Mouse (Mus musculus) c-Kit-positive CD71-positive TER-119-negative erythroid progenitor cells, embryonic 14.5 days (primary cell): ENCODE measurements around the gene Myo10.

Source experiments
- DNase-seq: peaks from one replicate; pipeline ENCODE4 v3.0.0-alpha.2; 2013; ENCODE audit warnings: low read depth

The Myo10 gene

GRCm38 (mm10) chr15:25622200-25622866 lies at the start of gene Myo10:
Myo10 (plus strand) TSS chr15:25622525.
- DNase-seq, result peak; percentile 98

DNA sequence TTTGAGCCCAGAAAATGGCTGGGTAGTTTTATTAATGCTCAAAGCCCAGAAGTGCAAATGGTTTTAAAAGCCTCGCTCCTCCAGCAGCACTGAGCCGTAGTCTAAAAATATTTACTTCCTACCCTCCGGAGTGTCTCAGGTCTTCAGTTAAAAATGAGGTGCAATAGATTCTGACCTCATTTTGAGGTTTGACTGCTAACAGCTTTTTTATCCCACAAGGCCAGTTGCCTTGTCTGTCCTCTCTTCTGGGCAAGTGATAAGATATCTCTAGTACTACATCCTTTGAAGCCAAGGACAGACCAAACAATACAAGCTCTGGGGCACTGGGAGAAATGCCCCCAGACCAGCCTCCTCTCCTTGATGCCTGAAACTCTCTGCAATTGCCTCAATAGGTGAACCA lies 49.2 kb upstream of the Myo10 start:
- no peak for DNase-seq

DNA sequence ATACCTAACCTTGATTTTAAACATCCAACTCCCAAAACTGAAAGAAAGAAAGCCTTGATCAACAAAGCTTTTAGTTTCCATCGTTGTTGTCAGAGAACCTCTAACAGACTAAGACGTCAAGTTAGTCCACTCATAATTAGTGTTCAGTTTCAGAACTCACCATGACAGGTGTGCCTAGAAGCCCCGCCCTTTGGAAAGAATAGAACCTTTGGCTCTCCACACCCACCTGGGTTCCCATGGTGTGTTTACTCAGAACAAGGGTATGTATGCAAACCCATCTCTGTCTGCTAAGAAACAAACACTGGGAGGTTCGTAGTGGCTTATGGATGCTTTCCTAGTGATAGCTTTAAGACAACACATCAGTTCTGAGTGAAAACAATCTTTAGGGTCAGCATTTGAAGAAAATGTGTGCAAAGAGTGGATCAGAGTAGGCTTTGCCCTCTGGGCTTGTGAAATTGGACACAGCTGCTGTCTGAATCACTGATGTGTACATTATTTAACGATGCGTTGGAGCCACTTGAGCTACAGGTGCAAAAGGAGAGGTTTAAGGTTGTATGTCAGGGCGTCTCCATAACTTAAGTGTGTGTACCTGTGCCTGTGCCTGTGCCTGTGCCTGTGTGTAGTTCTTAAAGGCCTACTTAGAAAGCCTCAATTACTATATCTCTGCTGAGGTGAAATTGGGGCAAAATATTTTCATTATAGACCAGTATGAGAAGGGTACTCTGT lies 48.3 kb upstream of the Myo10 start:
- DNase-seq, result no peak

- no peak for DNase-seq
Observed at GRCm38 (mm10) chr15:25577327-25578051, 44.8 kb upstream of the Myo10 start.

GRCm38 (mm10) chr15:25578369-25578768 lies 44.0 kb upstream of the Myo10 start:
- no peak for DNase-seq

GRCm38 (mm10) chr15:25580731-25581130 lies 41.6 kb upstream of the Myo10 start:
- DNase-seq, result no peak

DNA sequence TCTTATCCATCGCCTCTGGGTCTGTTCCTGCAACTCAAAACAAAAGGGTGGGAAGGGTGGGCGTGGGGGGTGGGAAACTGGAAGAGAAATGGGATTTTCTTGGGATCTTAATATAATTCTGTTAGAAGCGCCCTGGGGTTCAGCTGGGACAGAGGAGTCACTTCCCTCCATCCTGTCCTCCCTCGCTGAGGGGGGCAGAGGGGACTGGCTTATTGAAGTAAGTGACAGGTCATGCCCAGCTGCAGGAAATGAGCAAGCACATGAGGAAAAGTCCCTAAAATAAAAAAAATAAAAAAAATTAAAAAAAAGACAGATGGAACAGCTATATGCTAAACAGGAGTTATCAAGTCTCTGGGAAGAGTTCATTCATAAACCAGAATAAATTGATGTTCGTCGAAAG lies 40.3 kb upstream of the Myo10 start:
- DNase-seq, result no peak

GRCm38 (mm10) chr15:25583361-25583760 lies 39.0 kb upstream of the Myo10 start:
- no peak for DNase-seq

DNA sequence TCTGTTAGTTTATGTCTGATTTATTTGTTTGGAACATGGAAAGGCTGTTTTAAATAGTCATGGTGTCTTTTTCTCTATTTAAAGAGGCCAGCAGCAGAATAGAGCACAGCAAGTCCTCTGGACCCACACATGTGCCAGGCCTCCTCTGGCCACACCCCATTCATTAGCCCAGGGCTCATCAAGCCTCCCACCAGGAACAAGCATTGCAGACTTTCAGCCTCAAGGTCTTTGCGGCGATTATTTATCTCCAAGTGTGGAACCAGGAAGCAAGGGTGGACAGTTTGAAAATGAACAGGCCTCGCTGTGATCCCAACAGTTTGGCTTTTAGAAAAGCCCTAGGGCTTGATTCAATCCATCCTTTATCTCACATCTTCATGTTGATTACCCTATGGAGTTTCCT lies 35.5 kb upstream of the Myo10 start:
- no peak for DNase-seq

- no peak for DNase-seq
Observed at GRCm38 (mm10) chr15:25587943-25588342, 34.4 kb upstream of the Myo10 start.

- DNase-seq, result no peak
Observed at GRCm38 (mm10) chr15:25589318-25589902, 32.9 kb upstream of the Myo10 start.

- DNase-seq, result no peak
Observed at GRCm38 (mm10) chr15:25589916-25590315, 32.4 kb upstream of the Myo10 start.

- no peak for DNase-seq
Observed at GRCm38 (mm10) chr15:25590891-25591290, 31.4 kb upstream of the Myo10 start.

- no peak for DNase-seq
Observed at GRCm38 (mm10) chr15:25591964-25592363, 30.4 kb upstream of the Myo10 start.

- no peak for DNase-seq
Observed at GRCm38 (mm10) chr15:25593469-25594150, 28.7 kb upstream of the Myo10 start.

DNA sequence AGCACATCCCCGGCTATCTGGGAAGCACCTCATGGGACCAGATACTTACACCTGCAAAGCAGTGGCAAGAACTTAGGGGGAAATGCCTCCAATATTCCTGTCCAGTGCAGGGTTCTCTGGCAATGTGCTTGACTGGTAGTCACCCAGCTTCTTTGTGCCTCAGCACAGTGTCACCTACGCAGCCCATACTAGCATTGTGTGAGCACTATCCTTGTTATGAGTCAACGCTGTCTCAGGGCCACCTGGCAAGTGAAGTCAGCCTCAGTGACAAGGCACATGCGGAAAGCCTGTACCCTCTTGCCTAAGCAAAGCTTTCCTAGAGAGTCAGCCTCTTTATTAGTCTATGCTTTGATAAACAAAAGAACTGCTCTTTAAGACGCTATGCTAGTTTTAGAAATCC lies 24.0 kb upstream of the Myo10 start:
- DNase-seq, result no peak

DNA sequence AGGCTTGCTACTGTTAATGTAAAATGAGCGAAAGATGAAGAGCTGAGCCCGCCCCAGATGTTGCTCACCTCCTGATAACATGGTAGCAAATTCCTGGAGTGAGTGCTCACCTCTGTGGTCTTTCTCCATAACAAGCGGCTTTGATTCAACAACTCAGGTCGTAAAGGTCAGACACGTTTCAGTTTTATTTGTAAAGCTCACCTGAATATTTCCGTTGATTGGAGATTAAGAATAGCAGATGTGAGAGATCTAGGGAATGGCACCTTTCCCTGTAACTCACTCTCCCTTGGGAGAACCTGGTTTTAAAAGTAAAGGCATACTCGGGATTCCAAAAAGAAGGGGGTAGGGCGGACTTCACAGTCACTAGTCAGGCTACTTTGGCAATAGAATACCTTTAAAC lies 20.0 kb upstream of the Myo10 start:
- DNase-seq, result no peak

DNA sequence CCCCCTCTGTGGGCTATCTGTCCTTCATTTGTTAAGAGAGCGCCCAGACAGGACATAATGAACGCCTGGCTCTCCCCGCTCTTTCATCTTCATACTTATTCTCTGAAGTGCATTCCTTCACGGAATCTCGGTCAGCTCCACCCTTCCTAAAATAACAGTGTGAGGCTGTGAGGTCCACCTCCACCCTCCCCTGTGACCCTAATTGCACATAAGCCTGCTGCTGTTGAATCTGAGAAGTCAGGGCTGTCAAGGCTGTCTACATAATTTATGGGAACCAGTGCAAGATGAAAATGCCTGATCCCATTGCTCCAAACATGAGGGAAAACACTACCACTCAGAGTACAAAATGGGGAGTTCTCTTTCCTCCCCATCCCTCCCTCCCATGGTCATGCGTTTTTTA lies 19.0 kb upstream of the Myo10 start:
- DNase-seq, result no peak

DNA sequence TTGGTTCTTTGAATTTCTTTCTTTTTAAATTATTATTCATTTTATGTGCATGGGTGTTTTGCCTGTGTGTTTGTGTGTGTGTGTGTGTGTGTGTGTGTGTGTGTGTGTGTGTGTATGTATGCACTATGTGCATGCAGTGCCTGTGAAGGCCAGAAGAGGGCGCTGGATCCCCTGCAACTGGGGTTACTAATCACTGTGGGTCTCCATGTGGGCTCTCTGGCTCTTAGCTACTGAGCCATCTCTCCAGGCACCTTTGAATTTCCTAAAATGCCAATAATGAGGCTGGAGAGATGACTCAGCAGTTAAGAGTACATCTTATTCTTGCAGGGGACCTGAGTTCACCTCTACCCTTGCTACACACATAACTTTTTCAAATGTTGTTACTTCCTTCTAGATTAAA lies 18.1 kb upstream of the Myo10 start:
- no peak for DNase-seq

- DNase-seq, result no peak
Observed at GRCm38 (mm10) chr15:25605376-25605775, 16.9 kb upstream of the Myo10 start.

DNA sequence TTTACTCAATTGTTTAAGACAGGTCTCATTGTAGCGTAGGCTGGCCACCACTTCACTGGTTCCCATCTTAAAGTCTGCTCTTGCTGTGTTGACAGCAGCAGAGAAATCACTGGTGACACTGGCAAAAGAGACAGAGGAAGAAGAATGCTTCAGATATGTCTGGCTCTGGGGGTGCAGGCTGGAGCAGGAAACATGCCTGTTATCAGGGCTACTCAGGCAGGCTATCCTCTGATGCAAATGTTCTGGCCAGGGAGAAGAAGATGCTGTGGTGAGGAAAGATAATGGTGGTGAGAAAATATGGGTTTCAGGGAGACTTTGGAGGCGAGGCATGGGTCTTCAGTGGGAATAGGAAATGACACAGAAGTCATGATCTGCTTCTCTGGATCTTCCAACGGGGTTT lies 13.6 kb upstream of the Myo10 start:
- DNase-seq, result peak; percentile 60

GRCm38 (mm10) chr15:25609253-25609652 lies 13.1 kb upstream of the Myo10 start:
- DNase-seq, result no peak
